Mouse (Mus musculus) left cerebral cortex, adult 18-20 months (tissue): ENCODE results near the gene Plek. TPM values are rescaled to one million over a fixed set of nuclear protein-coding genes. Genes with fewer than 3 reads are reported as not detected.

Experiments used
- DNase-seq, 2 experiments: peaks; one replicate each; pipeline ENCODE4 v3.0.0; 2021 to 2022; ENCODE audit warnings: low spot score in 2 of 2, mixed read lengths in 1 of 2
- total RNA-seq, 2 experiments: library from RNA; stranded (reverse); gene quantifications; 2 replicates each; pipeline ENCODE4 v1.2.3; 2021

Gene Plek
- total RNA-seq, 2 experiments from 2014 or later, result 7.5 TPM

- peak; percentile 90 to 95 for DNase-seq
Measured at GRCm38 (mm10) chr11:16950976-16951760, 101.0 kb downstream of the Plek start, which contains the start of gene Fbxo48. Gene Fbxo48 (plus strand): TSS chr11:16951375.

DNA sequence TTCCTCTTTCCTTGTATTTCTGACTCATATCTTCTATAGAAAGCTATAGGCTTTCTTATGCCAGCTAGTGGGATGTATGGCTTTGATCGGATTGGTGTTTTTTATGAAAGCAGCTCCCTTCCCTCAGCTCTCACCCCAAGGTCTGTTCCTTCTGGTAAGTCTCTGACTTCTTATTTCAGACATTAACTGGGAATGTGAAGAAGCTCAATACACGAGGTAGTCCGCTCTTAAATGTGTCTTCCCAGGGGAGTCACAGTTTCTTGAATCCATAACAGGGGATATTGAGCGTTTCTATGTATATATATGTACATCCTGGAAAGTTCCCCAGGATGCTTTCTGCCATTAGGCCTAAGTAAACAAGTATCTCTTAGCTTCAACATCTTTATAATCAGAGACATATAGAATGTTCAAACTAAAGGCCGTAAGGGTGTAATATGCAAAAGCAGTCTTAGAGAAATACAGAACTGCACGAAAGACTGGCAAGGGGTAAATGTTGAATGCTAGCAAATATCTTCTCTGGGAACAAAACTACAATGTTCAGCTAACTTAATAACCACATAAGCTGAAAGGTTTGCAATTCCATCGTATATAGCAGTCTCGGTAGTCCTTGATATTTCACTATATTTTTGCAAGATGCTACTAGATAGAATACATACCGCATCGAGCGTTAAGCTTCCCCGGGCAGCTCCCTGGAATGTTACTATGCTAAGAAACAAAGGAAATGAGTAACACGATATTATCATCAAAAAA, 101.8 kb downstream of the Plek start:
- DNase-seq, result no peak

DNA sequence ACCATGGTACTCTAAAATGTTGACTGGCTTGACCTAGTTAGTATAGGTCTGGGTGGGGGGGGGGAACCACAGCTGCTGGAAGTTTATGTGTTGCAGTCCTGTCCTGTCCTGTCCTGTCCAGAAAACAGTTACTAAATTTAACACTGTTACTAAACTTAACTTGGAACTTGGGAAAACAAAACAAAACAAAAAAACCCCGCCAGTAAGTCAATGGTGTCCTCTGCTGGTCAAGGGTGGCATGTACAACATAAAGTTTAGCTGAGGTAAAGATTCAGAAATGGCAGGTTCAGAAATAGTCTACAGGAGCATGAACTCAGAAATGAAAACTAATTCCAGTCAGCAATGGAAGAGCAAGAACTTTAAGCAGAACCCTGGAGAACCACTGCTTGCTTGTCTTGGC, 103.4 kb downstream of the Plek start:
- DNase-seq, result peak in 1 of 2 experiments; percentile 19

DNA sequence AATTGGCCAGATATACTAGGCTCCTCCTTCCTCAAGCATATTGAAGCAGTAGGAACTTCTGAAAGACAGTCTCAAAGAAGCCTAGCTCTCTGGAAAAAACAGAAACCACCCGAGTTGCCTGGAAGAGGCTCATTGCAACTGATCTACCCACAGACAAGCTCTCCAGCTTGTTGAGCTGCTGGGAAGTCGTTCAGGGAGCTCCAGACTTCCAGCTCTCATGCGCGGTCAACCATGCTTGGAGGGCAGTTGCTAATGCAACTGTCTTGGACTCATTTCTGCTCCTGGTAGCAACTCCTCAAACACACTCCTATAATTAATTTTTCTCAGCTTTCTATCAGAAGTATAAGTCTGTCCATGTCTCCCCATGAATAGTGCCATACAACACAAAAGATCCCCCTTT, 109.2 kb downstream of the Plek start:
- no peak for DNase-seq

DNA sequence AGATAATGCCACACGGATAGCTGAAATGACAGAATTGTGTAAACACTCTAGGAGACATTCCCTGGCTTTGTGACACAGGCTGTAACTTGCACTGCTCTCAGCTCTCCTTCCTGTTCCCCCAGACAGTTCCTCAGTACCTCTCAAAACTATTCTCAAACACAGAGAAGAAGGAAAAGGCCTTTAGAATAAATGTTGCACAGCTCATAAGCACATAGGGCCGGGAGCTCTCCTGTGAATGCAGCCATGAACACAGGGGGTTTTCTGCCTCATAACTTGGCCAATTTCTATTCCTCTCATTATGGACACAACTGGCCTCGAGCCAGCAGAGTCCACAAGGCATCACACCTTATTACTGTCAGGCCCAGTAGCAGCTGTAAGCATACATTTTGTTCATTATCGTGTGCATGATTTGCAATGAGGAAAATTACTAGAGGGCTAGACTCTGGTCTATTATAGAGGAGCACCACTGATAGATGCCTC, 110.2 kb downstream of the Plek start:
- DNase-seq, result no peak

GRCm38 (mm10) chr11:16941103-16941793, 110.9 kb downstream of the Plek start:
- no peak for DNase-seq

DNA sequence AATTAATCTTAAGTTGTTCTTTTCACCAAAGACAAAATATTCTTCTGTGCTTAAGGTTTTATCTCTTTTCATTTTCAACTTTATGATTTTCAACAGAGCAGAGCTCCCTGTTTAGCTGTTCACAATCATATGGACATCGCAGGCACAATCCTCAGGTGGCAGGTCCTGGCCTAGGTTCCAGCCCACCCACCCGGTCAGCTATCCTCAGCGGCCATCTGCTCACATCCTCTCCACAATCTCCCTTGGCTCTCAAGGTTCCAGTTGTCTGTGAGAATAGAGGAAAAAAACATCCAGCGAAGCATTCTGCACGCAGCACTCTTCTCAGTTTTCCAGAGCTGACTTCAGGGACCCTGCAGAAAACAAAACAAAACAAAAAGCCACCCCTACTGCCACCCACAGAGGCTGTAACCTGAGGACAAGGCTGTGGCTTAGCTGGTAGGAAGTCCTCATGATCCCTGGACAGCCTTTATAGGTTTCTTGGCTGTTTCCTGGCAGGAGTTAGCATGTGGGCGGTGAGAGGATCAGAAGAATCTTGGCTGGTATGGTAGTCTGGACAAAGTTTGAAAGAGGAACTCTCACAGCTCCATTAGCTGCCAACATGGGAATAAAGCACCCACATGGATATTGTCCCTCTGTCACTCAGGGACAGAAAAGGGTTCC, 116.5 kb downstream of the Plek start:
- peak; percentile 17 to 36 for DNase-seq

- no peak for DNase-seq
Measured at GRCm38 (mm10) chr11:16932159-16932558, 120.0 kb downstream of the Plek start.

Other genes with a start within 250 kb of the Plek start
- 1 to 10 TPM; 1.4 to 1.5 TPM for gene Fbxo48, start 101.0 kb downstream of the Plek start, total RNA-seq
- 10 to 100 TPM; 94.7 to 97.1 TPM for gene Cnrip1, start 795 bp downstream of the Plek start, total RNA-seq
- gene Ppp3r1, start 106.9 kb upstream of the Plek start, total RNA-seq, result 100 to 1,000 TPM; 724 to 738 TPM
- gene Wdr92, start 129.7 kb upstream of the Plek start, total RNA-seq, result 10 to 100 TPM in 1 of 2 experiments, 1 to 10 TPM in 1; 9.2 to 10.0 TPM
- gene Pno1, start 159.2 kb upstream of the Plek start, total RNA-seq, result 10 to 100 TPM; 24.2 to 24.9 TPM
- 10 to 100 TPM; 45.0 to 45.9 TPM for gene C1d, start 205.2 kb upstream of the Plek start, total RNA-seq